Mouse (Mus musculus) 3T3-L1 (cell line): Measurements from ENCODE around the gene Cideb.

Source experiments
- DNase-seq: peaks from one replicate; pipeline ENCODE4 v3.0.0-alpha.2; 2015; ENCODE audit warnings: low read depth, low spot score

Cideb gene

DNA sequence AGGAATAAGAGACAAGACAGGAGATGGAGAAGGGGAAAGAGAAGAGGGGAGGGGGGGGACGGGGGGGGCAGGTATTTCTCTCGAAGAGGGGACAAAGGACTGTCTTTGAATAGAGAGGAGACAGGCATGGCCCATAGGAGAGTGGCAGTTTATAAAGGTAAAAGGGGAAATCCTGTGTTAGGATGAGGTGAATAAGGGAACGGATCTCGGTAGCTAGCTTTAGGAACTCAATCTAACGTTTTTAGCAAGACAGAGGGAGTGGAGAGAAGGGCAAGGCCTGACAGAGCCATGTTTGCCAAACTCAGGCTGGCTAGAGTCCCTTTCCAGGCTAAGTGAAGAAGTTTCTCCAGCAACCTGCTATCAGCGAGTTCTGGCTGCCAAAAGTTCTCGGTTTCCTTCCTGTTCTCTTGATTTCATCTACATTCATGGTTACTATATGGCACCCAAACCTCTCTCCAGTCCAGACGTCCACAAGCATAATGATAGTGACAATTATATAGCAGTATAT, 35.8 kb downstream of the Cideb start:
- no peak for DNase-seq

DNA sequence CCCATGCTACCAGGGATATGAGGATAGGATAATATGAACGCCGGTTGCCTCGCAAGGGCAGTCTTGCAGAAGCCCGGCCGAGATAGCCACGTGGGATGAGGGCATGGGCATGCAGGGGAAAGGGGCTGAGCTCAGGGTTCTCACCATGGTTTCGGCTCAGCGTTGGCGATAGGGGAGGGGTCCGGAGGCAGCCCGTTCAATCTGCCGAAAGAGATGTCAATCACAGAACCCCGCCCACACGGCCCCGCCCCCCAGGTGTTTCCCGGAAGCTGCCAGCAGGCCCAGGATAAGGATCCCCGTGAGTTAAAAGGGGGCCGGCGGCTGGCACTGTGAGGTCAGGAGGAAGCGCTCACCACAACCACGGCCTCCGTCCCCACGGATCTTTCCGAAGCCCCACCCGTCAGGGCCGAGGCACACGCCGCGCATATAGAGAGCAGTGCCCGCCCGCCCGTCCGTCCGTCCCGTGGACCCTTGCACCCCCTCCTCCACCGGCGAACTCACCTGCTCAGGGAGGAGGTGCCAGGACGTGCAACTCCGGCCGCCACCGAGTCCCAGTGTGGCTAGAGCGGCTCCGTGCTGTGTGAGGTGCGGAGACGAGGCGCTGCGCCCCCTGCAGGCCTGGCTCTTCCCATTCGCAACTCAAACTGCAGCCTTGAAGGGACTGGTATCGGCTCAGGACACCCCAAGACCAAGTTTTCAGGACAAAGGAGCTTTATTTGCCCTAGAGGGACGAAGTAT, 36.4 kb downstream of the Cideb start, which contains the start of gene Rabggta:
Rabggta (minus strand) TSS at position 564 of the 738 bp plus-strand sequence.
- DNase-seq, result peak; percentile 85

DNA sequence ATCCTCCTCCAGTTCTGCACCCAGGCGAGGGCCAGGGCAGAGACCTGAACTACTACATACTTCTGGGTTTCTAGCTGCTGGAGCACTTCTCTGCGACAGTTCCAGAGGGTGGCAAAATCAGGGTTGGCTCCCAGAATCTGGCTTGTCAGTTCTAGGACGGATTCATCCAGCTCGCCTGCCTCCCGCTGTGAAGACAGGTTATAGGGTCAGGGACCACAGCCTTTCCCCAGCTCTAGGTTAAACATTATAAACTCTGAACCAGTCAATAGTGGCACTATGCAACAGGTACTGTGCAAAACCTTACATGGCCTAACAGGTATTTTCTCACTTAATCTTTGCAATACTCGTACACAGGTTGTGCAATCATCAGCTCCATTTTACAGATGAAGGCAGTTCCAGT, 37.2 kb downstream of the Cideb start:
- no peak for DNase-seq

- no peak for DNase-seq
These were observed 37.6 kb downstream of the Cideb start for GRCm38 (mm10) chr14:55720666-55721065.

DNA sequence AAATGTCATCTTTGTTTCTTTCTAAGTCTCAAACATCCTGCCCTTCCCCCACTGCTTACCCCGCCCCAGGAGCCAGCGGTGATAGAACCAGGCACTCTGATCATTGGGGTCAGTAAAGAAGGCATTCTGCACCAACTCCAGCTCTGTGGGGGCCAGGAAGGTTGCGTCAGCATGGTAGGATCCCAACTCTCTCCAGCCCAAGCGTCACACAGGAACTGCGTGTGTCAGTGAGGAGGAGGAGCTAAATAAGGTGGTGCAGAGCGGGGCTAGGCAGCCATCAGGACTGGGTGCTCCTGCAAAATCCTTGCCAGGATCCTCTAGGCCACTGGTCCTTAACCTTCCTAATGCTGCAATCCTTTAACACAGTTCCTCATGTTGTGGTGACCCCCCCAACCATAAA, 38.5 kb downstream of the Cideb start:
- no peak for DNase-seq

GRCm38 (mm10) chr14:55716884-55717283, 41.4 kb downstream of the Cideb start:
- DNase-seq, result no peak

GRCm38 (mm10) chr14:55716271-55716670, 42.0 kb downstream of the Cideb start:
- DNase-seq, result no peak

GRCm38 (mm10) chr14:55714893-55715292, 43.4 kb downstream of the Cideb start:
- peak; percentile 33 for DNase-seq

GRCm38 (mm10) chr14:55713729-55714122, 44.5 kb downstream of the Cideb start, which contains the start of gene Tgm1:
Tgm1 (minus strand) TSS chr14:55713926.
- no peak for DNase-seq

DNA sequence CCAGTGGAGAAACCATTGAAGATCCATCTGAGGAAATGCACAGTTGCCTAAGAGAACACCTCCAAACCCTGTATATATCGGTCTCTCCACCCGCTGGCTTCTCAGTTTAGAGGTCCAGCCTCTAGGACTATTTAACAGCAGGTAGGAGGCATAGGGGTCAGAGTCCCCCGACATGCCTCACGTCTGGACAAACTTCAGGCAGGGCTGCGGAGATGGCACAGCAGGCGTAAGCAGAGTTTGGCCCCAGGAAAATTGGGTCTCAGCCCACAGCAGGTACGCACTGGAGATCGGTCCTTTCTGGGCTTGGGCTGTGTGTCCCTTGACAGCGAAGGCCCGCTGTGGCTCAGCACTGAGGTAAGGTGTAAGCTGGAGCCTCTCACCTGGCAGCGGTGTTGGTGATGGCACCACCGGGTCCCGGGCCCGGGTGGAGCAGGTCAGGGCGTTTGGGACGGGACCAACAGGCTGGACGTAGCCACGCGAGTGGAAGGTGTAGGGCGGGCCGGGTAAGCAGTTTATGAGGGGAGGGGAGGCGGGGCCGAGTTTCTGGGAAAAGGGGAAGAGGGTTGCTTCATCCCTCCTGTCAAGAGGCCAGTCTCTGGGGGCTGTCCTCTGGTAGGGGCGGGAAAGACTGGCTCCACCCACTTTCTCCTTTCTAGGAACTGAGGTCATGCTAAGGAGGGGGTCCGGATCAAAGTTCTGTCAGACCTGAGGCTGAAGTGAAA, 45.1 kb downstream of the Cideb start:
- no peak for DNase-seq

DNA sequence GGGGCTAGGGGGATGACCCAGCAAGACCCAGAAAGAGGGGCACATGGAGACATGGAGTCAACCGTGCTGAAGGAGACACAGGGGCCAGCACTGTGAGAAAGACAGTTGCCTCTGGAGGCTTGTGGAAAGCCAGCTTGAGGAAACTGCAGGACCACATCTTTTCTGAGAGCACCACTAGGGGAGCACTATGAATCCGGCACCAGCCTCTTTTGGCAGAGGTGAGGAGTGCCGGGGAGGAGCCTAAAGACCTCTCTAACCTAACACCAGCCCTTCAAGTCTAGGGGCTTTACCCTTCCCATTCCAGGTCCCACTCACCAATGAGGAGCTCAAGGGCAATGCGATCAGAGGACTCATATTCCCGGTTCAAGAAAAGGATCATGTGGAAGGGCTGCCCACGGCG, 46.5 kb downstream of the Cideb start:
- no peak for DNase-seq

DNA sequence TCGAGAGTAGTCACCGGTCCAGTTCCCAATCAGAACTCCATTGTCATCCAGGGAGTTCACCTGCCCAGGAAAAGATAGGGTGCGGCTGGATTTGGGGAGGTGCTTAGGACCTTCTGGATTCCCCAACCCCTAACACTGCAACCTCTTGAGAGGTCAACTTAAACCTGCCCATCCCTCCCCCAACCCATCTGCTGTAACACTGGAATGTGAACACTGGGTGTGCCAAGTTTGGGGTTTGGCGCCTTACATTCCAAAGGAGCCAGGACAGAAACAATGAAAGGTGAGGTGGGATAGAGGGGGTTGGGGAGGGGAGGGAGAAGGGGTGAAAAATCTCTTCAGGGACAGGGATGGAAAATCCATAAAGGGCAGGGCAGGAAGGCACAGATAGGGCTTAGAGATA, 48.7 kb downstream of the Cideb start:
- no peak for DNase-seq

GRCm38 (mm10) chr14:55707397-55707796, 50.9 kb downstream of the Cideb start:
- no peak for DNase-seq

DNA sequence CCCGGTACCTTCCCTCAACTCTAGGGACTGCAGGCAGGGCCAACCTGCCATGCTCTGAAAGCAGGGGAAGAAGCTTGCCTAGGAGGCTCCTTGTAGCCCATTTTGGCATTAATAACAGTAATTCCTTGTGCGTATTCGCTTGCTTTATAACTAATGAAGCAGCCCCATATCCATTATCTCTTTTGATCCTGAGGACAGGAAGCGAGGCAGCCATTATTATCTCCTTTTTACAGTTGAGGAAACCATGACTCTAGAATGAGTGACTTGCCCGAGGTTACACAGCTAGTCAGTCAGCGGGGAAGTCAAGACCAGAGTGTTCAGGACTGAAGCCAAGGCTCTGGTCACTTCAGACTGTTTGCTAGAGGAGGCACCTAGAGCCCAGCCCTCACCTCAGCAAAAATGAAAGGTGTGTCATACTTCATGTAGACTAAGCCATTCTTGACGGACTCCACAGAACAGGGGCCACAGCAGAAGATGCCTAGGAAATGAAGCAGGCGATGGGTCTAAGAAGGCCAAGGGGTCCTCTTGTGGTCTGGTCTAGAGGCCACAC, 52.1 kb downstream of the Cideb start:
- DNase-seq, result no peak
